Mouse (Mus musculus) spleen, postnatal 10 days (tissue): Measurements from ENCODE around the gene Med16.

ENCODE experiments used
- DNase-seq, 2 experiments: peaks; one replicate each; pipeline ENCODE4 v3.0.0; 2021 to 2022; ENCODE audit warnings: low spot score in 2 of 2

Gene Med16

DNA sequence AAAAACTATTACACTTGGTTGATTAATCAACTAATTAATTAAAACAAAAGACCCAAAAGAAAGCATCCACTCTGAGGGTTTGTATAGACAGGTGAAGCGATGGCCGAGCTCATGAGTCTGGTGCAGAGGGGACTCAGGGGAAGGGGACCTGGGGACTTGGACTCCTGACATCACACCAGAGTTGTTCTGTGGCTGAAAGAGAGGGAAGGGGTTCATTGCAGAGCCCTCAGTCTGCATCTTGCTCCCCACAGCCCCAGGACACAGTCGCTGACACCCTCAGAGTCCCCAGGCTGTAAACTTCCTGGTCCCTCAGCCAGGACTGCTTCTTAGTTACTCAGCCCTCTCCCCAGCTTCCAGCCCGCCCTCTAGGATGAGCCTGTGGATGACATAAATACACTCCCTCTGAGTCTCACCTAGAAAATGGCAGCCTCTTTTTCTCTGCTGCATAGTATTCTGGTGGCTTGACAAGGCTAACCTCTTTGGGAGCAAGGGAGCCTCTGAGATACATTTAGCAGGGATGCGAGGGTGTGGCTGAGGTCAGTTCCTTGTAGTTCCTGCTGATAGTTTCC lies 8.9 kb upstream of the Med16 start:
- no peak for DNase-seq

DNA sequence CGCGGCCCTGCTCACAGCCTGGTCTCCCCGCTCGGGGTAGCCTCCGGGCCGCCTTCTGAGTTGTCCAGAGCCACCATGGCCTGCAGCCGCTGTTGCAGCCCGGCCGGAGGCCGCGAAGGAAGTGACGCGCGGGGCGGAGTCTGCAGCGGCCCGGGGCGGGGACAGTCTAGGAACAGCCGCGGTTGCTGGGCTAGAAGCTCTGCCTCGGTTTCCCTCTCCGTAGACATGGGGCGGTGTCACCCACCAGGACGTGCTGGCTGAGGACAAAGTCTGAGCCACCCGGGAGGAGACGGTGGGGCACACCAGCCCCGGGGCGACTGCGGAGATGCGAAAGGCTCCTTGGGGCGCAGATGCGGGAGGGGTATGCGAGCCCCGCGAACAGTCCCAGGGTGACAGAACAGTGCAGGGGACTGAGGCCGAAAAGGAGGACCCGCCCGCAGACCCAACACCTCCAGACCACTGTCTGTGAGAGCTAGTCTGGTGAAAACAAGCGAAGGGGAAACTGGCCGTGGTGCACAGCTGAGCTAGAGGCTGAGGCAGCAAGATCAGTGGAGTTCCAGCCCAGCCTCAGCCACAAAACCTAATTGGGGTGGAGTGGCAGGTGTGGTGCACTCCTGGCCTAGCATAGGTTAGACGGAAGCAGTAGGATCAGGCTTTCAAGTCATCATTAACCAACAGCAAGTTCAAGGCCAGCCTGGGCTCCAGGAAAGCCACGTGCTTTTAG lies 8.2 kb upstream of the Med16 start, which contains the start of gene Kiss1r:
Gene Kiss1r (plus strand): TSS at position 164 of the 724 bp plus-strand sequence.
- peak; percentile 87 to 93 for DNase-seq

DNA sequence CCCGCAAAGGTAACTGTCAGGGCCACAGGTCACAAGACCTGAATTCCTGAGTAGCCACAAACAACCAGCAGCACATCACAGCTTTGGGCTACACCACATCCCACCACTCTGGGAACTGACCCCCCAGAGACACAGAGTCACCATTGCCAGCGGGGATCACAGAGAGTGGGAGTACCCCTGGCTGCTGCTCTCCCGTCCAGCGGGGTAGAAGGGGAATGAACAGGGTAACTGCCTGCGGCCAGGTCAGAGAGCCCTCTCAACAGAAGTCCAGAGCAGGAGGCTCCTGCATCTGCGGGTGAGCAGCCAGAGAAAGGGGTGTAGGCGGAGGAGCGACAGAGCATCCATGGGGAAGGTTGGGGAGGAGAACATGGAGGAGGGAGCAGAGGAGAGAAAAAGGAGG lies 7.4 kb upstream of the Med16 start:
- peak; percentile 43 to 47 for DNase-seq

DNA sequence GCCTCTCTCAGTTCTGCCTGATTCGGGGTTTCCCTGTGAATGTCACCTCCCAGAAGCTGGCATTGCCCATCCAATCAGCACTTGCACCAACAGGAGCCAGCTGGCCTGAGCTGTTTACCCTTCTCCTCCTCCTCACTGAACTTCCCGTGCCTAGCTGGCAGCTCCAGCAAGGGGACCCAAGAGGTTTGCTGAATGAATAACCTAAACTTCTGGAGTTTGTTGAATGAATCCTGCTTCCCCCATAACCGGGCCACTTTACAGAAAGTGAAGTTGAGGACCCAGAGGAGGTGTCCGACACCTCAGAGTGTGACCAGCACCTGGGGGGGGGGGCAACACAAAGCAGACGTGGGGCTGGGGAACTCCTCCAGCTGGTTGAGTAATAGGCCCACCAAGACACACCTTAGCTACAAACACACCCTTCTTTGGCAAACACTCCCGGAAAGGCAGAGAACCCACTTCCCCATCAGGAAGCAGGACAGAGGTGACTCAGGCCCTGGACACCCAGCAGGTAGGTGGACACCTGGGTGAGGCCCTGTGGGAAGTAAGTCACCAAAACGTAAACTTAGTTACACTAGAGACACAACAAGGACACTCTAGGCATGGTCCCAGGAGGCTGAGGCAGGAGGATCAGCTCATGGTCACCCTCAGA lies 6.3 kb upstream of the Med16 start:
- peak; percentile 29 to 43 for DNase-seq

DNA sequence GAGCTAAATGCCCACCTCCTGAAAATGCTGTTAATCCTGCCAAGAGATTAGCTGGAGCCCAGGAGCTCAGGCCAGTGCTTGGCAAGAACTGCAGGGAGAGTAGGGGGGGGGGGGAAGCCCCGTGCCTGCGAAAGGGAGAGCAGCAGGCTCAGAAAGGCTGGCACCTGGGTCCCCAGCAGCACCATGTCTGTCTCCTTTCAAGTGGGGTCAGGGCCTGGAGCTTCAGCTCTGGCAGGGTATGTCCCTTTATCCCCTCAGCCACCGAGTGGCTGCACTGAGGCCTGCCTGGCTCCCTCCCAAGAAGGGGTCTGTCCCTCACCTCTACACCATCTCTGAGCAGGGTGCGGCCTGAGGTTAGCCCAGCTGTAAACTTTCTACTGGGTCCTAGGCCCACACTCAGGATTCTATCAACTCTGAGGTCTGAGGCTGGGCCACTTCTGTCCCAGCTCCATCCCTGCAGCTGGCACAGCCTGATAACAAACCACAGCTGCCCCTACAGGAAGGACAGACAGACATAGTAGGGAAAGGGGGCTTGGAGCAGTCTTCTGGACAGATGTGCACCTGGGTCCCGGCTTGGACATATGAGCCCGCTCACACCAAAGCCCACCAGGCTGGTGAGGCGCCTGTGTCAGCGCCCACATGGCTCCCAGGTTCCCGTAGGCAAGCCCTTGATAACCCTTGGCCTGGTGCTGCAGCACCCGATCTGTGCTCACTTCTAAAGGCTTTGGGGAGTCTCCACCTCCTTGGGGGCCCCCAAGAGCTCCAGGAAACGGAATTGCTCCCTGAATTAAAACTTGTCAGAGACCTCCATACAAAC lies 5.6 kb upstream of the Med16 start:
- DNase-seq: peak; percentile 49 to 56

DNA sequence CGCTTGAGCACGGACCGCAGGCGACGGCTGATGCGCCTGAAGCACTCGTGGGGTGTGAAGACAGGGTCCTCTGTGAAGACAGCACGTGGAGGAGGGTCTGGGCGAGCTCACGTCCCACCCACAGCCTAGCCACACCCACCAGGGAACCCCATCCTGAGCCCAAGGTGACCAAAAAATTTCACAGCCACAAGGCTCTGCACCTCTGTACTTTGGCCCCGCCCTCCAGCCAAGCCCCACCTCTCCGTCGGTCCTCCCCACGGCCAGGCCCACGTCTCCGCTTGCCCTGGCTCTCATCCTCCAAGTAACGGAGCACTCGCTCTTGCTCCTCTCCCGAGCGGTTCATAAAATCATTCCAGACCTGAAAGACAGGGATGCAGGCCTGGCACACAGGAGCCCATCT lies 3.7 kb upstream of the Med16 start:
- no peak for DNase-seq

DNA sequence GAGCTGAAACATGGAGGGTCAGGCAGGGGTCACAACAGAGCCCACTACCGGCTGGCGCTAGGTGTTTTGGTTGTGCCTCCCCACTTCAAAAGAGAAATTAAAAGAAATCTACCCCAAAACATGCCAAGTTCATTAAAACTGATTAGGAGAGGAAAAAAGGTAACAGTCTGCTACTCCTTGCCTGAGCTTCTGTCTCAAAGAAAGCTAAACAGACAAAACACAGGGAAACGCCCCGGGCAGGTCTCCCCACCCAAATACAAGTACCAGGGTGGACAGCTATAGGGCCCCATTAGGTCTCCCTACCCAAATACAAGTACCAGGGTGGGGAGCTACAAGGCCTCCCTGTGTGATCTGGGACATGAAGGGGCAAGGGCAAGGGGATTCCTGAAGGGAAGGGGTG lies 1.8 kb upstream of the Med16 start, which contains the start of gene Gm26602:
Gene Gm26602 (plus strand): TSS at position 301 of the 400 bp plus-strand sequence.
- no peak for DNase-seq

DNA sequence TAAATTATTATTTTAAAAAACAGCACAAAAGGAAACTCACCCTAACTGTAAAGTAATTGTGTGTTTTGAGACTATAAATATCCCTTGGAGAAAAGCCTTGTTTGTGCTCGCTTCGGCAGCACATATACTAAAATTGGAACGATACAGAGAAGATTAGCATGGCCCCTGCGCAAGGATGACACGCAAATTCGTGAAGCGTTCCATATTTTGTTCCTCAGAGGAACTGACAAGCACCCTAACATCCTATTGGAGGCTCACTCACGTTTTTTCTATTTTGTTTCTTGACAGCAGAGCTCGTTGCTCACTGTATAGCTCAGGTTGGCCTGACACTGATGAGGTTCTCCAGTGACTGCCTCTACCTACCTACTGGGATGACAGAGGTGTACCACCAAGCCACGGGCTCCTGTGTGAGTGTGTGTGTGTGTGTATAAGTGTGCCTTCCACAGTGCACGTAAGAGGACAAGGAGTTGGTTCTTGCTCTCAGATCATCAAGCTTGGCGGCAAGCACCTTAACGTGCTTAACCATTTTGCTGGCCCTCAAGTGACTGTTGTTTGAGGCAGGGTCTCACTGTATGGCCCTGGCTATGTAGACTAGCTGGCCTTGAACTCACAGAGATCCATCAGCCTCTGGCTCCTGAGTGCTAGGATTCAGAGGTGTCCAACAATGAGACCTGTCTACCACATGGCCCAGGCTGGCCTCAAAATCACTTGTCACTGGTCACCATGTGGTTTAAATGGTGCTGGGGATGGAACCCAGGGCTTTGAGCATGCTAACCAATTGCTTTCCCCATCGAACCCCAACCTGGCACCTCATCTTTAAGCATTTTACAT lies 584 bp upstream of the Med16 start:
- DNase-seq: no peak

DNA sequence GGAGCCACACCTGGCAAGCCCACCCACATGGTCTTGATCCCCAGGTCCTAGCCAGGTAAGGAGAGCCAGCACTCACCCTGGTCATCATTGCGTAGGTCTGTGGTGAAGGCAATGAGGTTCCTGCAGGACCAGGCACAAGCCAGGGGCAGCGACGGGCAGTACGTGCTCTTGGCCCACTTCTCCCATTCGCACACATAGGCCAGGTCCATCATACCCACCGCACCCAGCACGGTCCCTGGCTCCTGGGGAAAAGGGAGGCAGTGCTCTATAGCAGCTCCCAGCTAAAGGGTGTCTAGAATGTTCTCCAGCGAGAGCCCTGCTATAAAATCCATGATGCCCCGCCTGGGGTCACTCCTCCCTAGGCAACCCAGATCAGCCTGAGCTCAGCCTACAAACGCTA lies 1.3 kb downstream of the Med16 start:
- DNase-seq: no peak

DNA sequence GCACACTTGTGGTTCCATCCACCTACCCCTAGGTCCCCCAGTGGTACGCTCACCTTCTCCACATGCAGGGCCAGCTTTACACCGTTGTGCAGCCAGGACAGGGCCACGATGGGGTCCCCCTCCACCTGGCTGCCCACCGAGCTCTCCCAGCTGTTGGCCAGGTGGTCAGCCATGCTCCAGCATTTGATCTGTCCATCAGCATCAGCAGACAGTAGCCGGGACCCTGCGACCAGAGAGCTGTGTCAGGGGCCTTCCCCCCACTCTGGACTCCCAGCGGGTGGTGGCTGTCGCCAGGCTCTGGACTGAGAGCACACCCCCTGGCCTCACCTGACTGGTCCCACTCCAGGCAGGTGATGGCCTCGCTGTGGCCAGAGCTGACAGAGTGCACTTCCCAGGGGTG lies 2.0 kb downstream of the Med16 start:
- no peak for DNase-seq

DNA sequence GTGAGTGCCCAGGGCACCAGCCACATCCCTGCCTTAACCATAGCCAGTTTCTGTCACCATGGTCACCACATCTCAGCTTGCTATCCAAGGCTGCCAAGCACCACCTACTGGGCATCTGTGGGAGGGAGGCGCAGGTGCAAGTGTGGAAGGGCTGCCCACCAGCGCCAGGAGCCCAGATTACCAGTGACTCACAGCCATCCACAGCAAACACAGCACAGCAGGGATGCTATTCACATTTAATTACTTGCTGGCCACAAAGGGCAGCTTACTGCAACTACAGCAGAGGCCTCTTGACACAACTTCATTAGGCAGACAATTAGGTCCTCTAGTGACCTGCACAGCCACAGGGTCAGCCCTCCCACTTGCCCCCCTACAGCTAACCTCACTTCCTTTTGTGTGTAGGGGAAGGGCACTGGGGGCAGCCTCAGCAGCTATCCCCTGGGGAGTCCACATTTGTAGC lies 7.7 kb downstream of the Med16 start:
- DNase-seq: no peak

DNA sequence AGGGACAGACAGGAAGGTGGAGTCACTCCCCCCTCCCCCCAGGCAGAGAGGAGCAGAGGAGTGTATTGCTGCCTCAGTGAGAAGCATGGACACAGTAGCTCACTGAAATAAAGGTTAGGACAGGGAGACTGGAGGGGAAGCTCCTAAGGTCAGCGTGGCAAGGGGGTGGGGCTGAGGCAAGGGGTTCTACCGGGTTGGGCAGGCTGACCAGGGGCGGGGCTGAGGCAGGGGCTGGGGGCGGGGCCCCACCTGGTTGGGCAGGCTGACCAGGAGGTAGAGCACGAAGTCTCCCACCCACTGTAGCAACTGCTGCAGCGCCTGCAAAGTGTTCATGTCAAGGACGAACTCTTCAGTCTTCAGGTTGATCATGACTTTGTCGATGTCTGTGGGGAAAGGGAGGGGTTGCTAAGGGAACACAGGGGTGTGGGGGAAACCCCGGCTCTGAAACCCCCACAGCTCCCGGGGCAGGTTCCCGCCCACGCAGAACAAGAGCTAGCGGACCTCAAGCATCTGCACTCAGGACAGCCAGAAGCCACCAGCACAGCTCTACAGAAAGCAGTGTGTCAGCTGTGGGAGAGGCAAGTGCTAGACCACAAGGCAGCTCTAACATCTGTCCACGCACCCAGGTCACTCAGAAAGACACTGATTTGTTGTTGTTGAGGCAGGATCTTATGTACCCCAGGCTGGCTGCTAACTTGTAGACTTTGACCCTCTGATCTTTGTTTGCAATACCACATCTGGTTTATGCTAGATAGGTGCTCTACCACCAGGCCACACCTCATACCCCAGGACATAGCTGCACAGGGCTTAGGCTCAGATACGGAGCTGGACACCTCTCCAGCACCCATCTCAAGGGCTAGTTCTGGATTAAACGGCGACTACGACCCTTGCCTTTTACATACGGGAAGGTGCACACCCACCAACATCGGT lies 11.1 kb downstream of the Med16 start:
- no peak for DNase-seq

DNA sequence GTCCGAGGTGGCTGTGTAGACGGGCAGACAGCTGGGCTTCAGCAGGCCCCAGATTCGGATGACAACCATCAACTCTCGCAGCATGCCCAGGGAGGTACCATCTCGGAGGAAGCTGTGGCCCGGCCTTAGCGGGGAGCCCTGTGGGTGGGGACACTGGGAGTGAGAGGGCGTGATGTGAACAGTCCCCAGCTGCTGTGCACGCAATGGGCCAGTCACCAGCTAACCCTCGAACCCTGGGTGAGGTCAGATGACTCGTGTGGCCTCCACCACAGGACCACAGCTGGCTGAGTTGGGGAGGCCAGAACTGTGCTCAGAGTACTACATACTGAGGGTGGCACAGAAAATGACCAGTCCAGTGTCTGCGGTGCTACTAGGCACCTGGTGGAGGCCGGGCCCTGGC lies 11.9 kb downstream of the Med16 start:
- no peak for DNase-seq

DNA sequence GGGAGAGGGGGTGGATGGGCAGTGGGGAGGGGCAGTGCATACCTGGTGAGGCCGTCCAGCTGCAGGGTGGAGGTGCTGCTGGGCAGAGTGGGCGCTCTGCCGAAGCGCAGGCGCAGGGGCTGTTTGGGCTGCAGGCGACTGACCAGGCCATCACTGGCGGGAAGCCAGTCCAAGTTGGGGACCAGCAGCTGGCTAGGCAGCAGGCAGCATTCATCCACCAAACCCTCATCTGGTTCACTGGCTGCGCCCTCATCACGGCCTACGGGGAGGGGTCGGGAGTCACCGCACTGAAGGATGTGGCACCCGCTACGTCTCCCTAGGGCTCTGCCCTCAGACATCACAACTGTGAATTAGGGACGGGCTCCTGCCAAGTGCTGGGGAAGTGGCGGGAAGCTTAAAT lies 12.4 kb downstream of the Med16 start:
- no peak for DNase-seq

DNA sequence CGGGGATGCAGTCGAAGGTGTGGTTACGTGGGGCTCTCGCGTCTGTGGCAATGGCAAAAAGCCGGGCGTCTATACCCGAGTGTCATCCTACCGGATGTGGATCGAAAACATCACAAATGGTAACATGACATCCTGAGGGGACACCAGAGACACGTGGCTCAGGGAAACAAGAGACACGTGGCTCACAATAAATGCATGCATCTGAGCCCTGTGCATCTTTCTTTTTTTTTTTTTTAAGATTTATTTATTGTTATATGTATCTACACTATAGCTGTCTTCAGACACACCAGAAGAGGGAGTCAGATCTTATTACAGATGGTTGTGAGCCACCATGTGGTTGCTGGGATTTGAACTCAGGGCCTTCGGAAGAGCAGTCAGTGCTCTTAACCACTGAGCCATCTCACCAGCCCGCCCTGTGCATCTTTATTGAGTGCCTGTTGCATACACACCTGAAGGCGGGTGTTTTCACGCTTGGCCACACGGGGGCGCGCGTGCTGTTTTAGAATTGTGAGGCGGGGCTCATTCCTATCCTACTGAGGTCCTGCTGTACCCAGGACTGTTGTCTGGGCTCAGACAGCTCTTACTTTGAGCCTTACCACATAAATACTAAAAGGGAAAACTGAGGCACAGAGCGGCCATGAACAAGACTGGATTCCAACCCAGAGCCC lies 16.1 kb downstream of the Med16 start:
- peak; percentile 82 to 90 for DNase-seq

DNA sequence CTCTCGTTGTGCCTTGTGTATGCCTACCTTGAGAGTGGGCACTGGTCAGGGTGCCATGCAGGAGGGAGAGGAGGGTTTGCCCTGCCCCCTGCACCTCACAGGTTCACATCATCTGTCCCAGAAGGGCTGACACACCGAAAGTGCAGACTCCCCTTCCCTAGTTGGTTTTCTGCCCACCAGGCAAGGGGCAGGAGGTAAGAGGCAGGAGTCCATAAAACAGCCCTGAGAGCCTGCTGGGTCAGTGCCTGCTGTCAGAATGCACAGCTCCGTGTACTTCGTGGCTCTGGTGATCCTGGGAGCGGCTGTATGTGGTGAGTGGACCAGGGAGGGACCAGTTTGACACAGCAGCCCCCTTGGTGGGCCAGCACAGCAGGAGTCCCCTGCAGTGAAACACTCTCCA lies 18.1 kb downstream of the Med16 start, which contains the start of gene Cfd:
Gene Cfd (plus strand): TSS at position 184 of the 400 bp plus-strand sequence.
- DNase-seq: no peak

DNA sequence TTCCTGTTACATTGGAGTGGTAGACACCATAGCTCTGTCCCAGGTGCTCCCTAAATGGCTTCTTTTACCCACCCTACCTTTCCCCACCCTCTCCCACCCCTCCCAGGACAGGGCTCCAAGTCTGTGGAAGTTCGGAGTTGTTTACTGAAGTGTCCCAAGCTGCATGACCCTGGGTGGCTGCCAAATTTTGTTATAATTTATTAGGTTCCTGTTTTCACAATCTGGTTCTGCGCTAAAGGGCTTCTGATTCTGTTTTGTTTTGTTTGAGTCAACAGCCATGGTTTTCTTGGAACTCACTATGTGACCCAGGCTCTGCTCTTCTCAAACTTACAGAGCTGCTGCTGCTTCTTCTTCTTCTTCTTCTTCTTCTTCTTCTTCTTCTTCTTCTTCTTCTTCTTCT lies 19.3 kb downstream of the Med16 start:
- DNase-seq: no peak

DNA sequence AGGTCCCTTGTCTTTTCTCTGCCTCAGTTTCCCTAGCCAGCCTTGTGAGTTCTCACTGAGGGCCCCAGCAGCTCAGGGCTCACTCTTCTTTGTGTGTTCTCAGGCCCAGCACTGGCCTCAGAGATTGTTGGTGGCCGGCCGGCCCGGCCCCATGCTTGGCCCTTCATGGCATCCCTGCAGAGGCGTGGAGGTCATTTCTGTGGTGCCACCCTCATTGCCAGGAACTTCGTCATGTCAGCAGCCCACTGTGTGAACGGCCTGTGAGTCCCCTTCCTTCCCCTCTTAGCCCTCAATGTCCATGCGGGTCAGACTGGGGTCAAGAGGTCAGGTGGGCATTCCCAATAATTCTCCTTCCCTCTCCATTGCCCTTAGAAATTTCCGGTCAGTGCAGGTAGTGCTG lies 22.1 kb downstream of the Med16 start:
- DNase-seq: no peak

DNA sequence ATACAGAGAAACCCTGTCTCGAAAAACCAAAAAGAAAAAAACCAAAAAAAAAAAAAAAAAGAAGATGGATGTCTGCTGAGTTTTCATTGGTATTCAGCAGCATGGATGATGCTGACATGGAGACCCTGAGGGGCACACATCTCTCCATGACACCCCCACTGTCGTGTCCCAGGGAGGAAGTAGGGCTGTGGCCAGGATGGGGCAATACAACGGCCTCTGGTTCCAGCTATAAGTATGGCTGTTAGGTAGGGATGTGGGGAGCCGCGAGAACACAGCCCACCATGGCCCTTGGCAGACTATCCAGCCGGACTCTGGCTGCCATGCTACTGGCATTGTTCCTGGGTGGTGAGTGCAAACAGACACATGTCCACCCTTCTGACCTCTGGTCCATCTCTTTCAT lies 22.7 kb downstream of the Med16 start, which contains the start of gene Elane:
Gene Elane (plus strand): TSS at position 194 of the 400 bp plus-strand sequence.
- no peak for DNase-seq
